In the genomic region with DNA sequence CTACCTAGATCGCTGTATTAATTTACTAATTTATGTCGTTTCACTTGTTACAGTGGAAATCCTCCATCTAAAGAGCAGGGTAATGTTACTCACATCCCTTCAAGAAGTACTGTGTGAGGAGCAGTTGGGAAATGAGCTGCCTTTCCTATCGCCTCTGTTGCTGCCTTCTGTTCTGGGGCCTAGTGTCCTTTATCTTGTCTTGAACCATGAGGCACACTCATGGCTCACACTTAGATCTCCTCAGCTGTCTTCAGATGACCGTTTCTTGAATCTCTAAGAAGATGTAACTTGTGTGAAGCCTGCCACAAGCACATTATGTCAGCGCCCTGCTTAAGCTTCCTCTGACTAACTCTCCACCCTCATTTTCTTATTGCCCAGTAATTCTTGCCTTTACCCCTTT, we compare ENCODE assay signal across 12 mouse cellular contexts.
DNase-seq lines count a peak whose midpoint lies in the region; ATAC-seq lines count a peak whose summit lies in the region.
"Had no signal": no experiment of that assay in that cellular context is flagged by ENCODE, and none has a peak within 500 bp of the region (broad histone marks: within the 10 kb centered on the region; RNA-seq: fewer than 3 reads in every experiment).

No protein-coding gene starts in this region.

- H3K9me3 ChIP-seq in heart, embryonic 13.5 days: no peaks in the 10 kb centered on the region
- no peaks in the 10 kb centered on the region for H3K9me3 ChIP-seq in lung, embryonic 15.5 days
- no peaks in the 10 kb centered on the region for H3K9me3 ChIP-seq in liver, embryonic 11.5 days (ENCODE audit: control insufficient read depth, low read length)
- H3K9me3 ChIP-seq in stomach, embryonic 16.5 days (replicated peaks; ENCODE audit: control insufficient read depth, low read length): no peaks in the 10 kb centered on the region
- H3K9me3 ChIP-seq: embryonic facial prominence, embryonic 10.5 days; kidney, embryonic 15.5 days had no signal

- H3K27me3 ChIP-seq in heart, embryonic 13.5 days (replicated peaks): no peaks in the 10 kb centered on the region
- H3K27me3 ChIP-seq in lung, embryonic 15.5 days: no peaks in the 10 kb centered on the region
- H3K27me3 ChIP-seq in liver, embryonic 11.5 days (replicated peaks; ENCODE audit: control insufficient read depth, insufficient read depth, low read length): no peaks in the 10 kb centered on the region
- H3K27me3 ChIP-seq in stomach, embryonic 16.5 days (ENCODE audit: control insufficient read depth, insufficient read depth, low read length): no peaks in the 10 kb centered on the region
- H3K27me3 ChIP-seq: kidney, embryonic 15.5 days had no signal

- no peak for DNase-seq in heart, adult 9 months (ENCODE audit: low spot score in 2 of 2)
- no peak for DNase-seq in lung, postnatal 10 days
- DNase-seq in liver, embryonic 11.5 days (ENCODE audit: low spot score): no peak
- no peak for DNase-seq in urinary bladder, postnatal 4 days (ENCODE audit: low spot score in 2 of 2)
- DNase-seq: cerebellum, postnatal 10 days; thymus, postnatal 36 days had no signal

- peak overlapping the region; percentile 67 for H3K27ac ChIP-seq in heart, embryonic 13.5 days (replicated peaks)
- H3K27ac ChIP-seq in lung, embryonic 15.5 days: peak overlapping the region; percentile 25; the same call in 1 of the 2 replicates
- H3K27ac ChIP-seq in liver, embryonic 11.5 days (ENCODE audit: low read depth, low read length): peak overlapping the region; percentile 56
- peak overlapping the region; percentile 24; the same call in 1 of the 2 replicates for H3K27ac ChIP-seq in stomach, embryonic 16.5 days (ENCODE audit: low read length)
- H3K27ac ChIP-seq: embryonic facial prominence, embryonic 10.5 days; kidney, embryonic 15.5 days had no signal

- peaks cover 10% of the 10 kb centered on the region for H3K36me3 ChIP-seq in heart, embryonic 13.5 days
- H3K36me3 ChIP-seq in lung, embryonic 15.5 days: peaks cover under 1% of the 10 kb centered on the region; the same call in 1 of the 2 replicates
- H3K36me3 ChIP-seq in liver, embryonic 11.5 days (ENCODE audit: control insufficient read depth, insufficient read depth, low read length): no peaks in the 10 kb centered on the region
- 0 out of 2 replicates have a peak, but pooled peaks cover 3% of the 10 kb centered on the region for H3K36me3 ChIP-seq in stomach, embryonic 16.5 days (ENCODE audit: control insufficient read depth, insufficient read depth, low read length)

- H3K4me1 ChIP-seq in heart, embryonic 13.5 days: peaks cover 55% of the 10 kb centered on the region
- H3K4me1 ChIP-seq in lung, embryonic 15.5 days: peaks cover 17% of the 10 kb centered on the region
- H3K4me1 ChIP-seq in liver, embryonic 11.5 days (replicated peaks; ENCODE audit: control insufficient read depth, insufficient read depth, low read length): peaks cover 43% of the 10 kb centered on the region
- peaks cover 22% of the 10 kb centered on the region for H3K4me1 ChIP-seq in stomach, embryonic 16.5 days (ENCODE audit: control insufficient read depth, insufficient read depth, low read length)

- WGBS in heart, embryonic 13.5 days: 69% methylated on average over 5 of the region's 5 CpGs
- 77% methylated on average over 5 of the region's 5 CpGs for WGBS in lung, embryonic 15.5 days
- WGBS in liver, embryonic 11.5 days: 53% methylated on average over 5 of the region's 5 CpGs
- WGBS in stomach, embryonic 16.5 days: 87% methylated on average over 5 of the region's 5 CpGs

- H3K9ac ChIP-seq in heart, embryonic 13.5 days: no peak overlapping the region
- no peak overlapping the region for H3K9ac ChIP-seq in lung, embryonic 15.5 days
- 0 out of 2 replicates have a peak overlapping the region, but pooled peaks have one; percentile 15 for H3K9ac ChIP-seq in liver, embryonic 11.5 days (ENCODE audit: low read depth, low read length)
- no peak overlapping the region for H3K9ac ChIP-seq in stomach, embryonic 16.5 days (ENCODE audit: low read length)
- H3K9ac ChIP-seq: kidney, embryonic 15.5 days had no signal

- ATAC-seq in heart, embryonic 13.5 days (ENCODE audit: extremely low read depth, insufficient number of reproducible peaks, low FRiP score, low TSS enrichment): no peak
- no peak for ATAC-seq in lung, embryonic 15.5 days (ENCODE audit: borderline replicate concordance, extremely low read depth, low FRiP score, low TSS enrichment)
- ATAC-seq in liver, embryonic 11.5 days (replicated peaks; ENCODE audit: low FRiP score): peak; percentile 82
- no peak for ATAC-seq in stomach, embryonic 16.5 days (ENCODE audit: insufficient read depth, low FRiP score)
- ATAC-seq: midbrain, embryonic 16.5 days had no signal

- no peak overlapping the region for H3K4me2 ChIP-seq in heart, embryonic 13.5 days
- H3K4me2 ChIP-seq in lung, embryonic 15.5 days: no peak overlapping the region
- peak overlapping the region; percentile 38 for H3K4me2 ChIP-seq in liver, embryonic 11.5 days
- no peak overlapping the region for H3K4me2 ChIP-seq in stomach, embryonic 16.5 days (ENCODE audit: low read depth, low read length)
- H3K4me2 ChIP-seq: kidney, embryonic 15.5 days had no signal

- no peak overlapping the region for H3K4me3 ChIP-seq in heart, embryonic 13.5 days
- H3K4me3 ChIP-seq in lung, embryonic 15.5 days: no peak overlapping the region
- H3K4me3 ChIP-seq in liver, embryonic 11.5 days (ENCODE audit: low read depth, low read length): no peak overlapping the region
- no peak overlapping the region for H3K4me3 ChIP-seq in stomach, embryonic 16.5 days (replicated peaks; ENCODE audit: low read length)
- H3K4me3 ChIP-seq: embryonic facial prominence, embryonic 10.5 days; kidney, embryonic 15.5 days had no signal
